Mouse (Mus musculus): Measurements from ENCODE around the gene Cycs. TPM values are rescaled to one million over a fixed set of nuclear protein-coding genes. Genes with fewer than 3 reads are reported as not detected.
A peak's percentile ranks its signal among the peaks of the same experiment; 100 is the strongest.

The Cycs gene
- polyA plus RNA-seq, 1 experiment from 2014 or later: 75.6 TPM

DNA sequence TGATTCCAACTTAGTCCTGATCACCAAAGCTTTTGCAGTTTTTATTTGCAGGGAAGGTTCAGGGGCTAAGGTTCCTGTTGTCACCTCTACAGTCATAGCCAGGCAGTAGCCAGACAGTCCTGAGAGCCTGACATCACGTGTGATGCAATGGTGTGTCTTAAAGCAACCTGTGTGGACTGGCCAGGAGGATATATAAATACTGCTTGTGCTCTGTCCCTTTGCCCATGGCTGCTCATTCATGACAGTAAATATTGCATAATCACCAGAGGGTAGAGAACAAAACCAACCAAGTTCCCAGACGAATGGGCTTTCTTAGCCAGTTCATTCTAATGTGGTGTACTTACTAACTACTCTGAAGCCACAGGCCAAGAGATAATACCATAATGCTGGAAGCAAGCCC lies 21.1 kb upstream of the Cycs start:
- H3K4me3 ChIP-seq (ENCODE audit: low read depth, low read length): no peak overlapping the region
- no peaks in the 10 kb centered on the region for H3K4me1 ChIP-seq (replicated peaks; ENCODE audit: control insufficient read depth, insufficient read depth, low read length)
- H3K4me2 ChIP-seq (replicated peaks; ENCODE audit: low read depth, low read length): no peak overlapping the region
- DNase-seq (ENCODE audit: low spot score) (no peak), ATAC-seq (ENCODE audit: low FRiP score) (no peak)
- H3K27ac ChIP-seq (ENCODE audit: low read depth, low read length): no peak overlapping the region
- no peak overlapping the region for H3K9ac ChIP-seq (ENCODE audit: low read depth, low read length)
- H3K36me3 ChIP-seq (ENCODE audit: control insufficient read depth, insufficient read depth, low read length): no peaks in the 10 kb centered on the region
- H3K27me3 ChIP-seq (ENCODE audit: control insufficient read depth, insufficient read depth, low read length): no peaks in the 10 kb centered on the region
- no peaks in the 10 kb centered on the region for H3K9me3 ChIP-seq (ENCODE audit: control insufficient read depth, low read length)
- WGBS: 82% methylated on average over 2 of the region's 2 CpGs

GRCm38 (mm10) chr6:50586316-50586715 lies 20.0 kb upstream of the Cycs start:
- 87% methylated on average over 5 of the region's 5 CpGs for WGBS
- no peaks in the 10 kb centered on the region for H3K36me3 ChIP-seq (ENCODE audit: control insufficient read depth, insufficient read depth, low read length)
- H3K27ac ChIP-seq (ENCODE audit: low read depth, low read length): no peak overlapping the region
- no peaks in the 10 kb centered on the region for H3K4me1 ChIP-seq (replicated peaks; ENCODE audit: control insufficient read depth, insufficient read depth, low read length)
- no peaks in the 10 kb centered on the region for H3K27me3 ChIP-seq (ENCODE audit: control insufficient read depth, insufficient read depth, low read length)
- H3K9ac ChIP-seq (ENCODE audit: low read depth, low read length): no peak overlapping the region
- no peak for ATAC-seq (ENCODE audit: low FRiP score)
- no peak overlapping the region for H3K4me3 ChIP-seq (ENCODE audit: low read depth, low read length)
- no peaks in the 10 kb centered on the region for H3K9me3 ChIP-seq (ENCODE audit: control insufficient read depth, low read length)
- H3K4me2 ChIP-seq (replicated peaks; ENCODE audit: low read depth, low read length): no peak overlapping the region
- no peak for DNase-seq (ENCODE audit: low spot score)

DNA sequence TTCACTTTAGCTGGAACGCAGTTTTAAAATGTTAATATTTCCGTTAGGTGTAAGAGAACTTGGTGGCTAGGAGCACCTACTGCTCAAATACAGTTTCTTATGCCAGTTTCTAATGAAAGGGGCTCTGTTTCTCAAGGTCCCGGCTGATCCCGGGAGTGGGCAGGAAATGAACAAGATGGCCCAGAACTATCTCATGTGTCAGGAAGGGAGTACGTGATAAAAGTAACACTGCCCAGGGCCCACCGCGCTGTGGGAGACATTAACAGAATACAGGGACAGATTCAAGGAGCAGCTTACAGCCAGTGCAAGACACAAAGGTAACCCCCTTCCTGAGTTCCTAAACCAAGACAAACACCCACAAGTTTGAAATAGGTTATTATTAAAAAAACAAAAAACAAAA lies 19.4 kb upstream of the Cycs start:
- no peaks in the 10 kb centered on the region for H3K36me3 ChIP-seq (ENCODE audit: control insufficient read depth, insufficient read depth, low read length)
- no peak overlapping the region for H3K4me2 ChIP-seq (replicated peaks; ENCODE audit: low read depth, low read length)
- H3K9me3 ChIP-seq (ENCODE audit: control insufficient read depth, low read length): no peaks in the 10 kb centered on the region
- no peak for ATAC-seq (ENCODE audit: low FRiP score)
- H3K27ac ChIP-seq (ENCODE audit: low read depth, low read length): no peak overlapping the region
- 87% methylated on average over 7 of the region's 7 CpGs for WGBS
- no peak overlapping the region for H3K9ac ChIP-seq (ENCODE audit: low read depth, low read length)
- DNase-seq (ENCODE audit: low spot score): no peak
- H3K27me3 ChIP-seq (ENCODE audit: control insufficient read depth, insufficient read depth, low read length): no peaks in the 10 kb centered on the region
- no peaks in the 10 kb centered on the region for H3K4me1 ChIP-seq (replicated peaks; ENCODE audit: control insufficient read depth, insufficient read depth, low read length)
- H3K4me3 ChIP-seq (ENCODE audit: low read depth, low read length): no peak overlapping the region

- no peak for DNase-seq (ENCODE audit: low spot score)
- Histone ChIP-seq H3K27ac (ENCODE audit: low read depth, low read length) (no peak overlapping the region), H3K9ac (ENCODE audit: low read depth, low read length) (no peak overlapping the region), H3K9me3 (ENCODE audit: control insufficient read depth, low read length) (no peaks in the 10 kb centered on the region), H3K4me3 (ENCODE audit: low read depth, low read length) (no peak overlapping the region), H3K4me1 (replicated peaks; ENCODE audit: control insufficient read depth, insufficient read depth, low read length) (no peaks in the 10 kb centered on the region), H3K36me3 (ENCODE audit: control insufficient read depth, insufficient read depth, low read length) (no peaks in the 10 kb centered on the region), H3K27me3 (ENCODE audit: control insufficient read depth, insufficient read depth, low read length) (no peaks in the 10 kb centered on the region), H3K4me2 (replicated peaks; ENCODE audit: low read depth, low read length) (no peak overlapping the region)
- ATAC-seq (ENCODE audit: low FRiP score): no peak
- WGBS: 100% methylated on average over 1 of the region's 1 CpGs
These were observed 5.3 kb upstream of the Cycs start for GRCm38 (mm10) chr6:50571661-50572060.

DNA sequence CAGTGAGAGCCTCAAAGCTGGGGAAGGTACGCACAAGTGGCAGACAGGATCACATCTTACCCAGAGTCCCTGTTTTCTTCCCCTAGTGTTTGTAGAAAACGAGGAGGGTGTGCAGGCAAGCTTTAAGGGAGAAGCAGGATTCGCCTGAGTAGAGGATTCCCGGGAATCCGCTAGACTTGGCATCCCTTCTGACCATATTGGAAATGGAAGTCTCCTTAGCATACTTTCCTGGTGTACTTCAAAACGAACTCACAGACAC lies 588 bp upstream of the Cycs start:
- WGBS: 22% methylated on average over 6 of the region's 6 CpGs
- Histone ChIP-seq H3K4me3 (ENCODE audit: low read depth, low read length) (peak overlapping the region; percentile 66), H3K4me1 (replicated peaks; ENCODE audit: control insufficient read depth, insufficient read depth, low read length) (no peaks in the 10 kb centered on the region), H3K9me3 (ENCODE audit: control insufficient read depth, low read length) (no peaks in the 10 kb centered on the region), H3K4me2 (replicated peaks; ENCODE audit: low read depth, low read length) (peak overlapping the region; percentile 80), H3K27me3 (ENCODE audit: control insufficient read depth, insufficient read depth, low read length) (no peaks in the 10 kb centered on the region), H3K9ac (ENCODE audit: low read depth, low read length) (peak overlapping the region; percentile 91), H3K27ac (ENCODE audit: low read depth, low read length) (peak overlapping the region; percentile 79), H3K36me3 (ENCODE audit: control insufficient read depth, insufficient read depth, low read length) (no peaks in the 10 kb centered on the region)
- ATAC-seq (ENCODE audit: low FRiP score) (no peak), DNase-seq (ENCODE audit: low spot score) (no peak)

GRCm38 (mm10) chr6:50563651-50564050 lies 2.7 kb downstream of the Cycs start:
- Histone ChIP-seq H3K4me1 (replicated peaks; ENCODE audit: control insufficient read depth, insufficient read depth, low read length) (no peaks in the 10 kb centered on the region), H3K9ac (ENCODE audit: low read depth, low read length) (no peak overlapping the region), H3K4me3 (ENCODE audit: low read depth, low read length) (no peak overlapping the region), H3K27ac (ENCODE audit: low read depth, low read length) (no peak overlapping the region), H3K4me2 (replicated peaks; ENCODE audit: low read depth, low read length) (no peak overlapping the region), H3K27me3 (ENCODE audit: control insufficient read depth, insufficient read depth, low read length) (no peaks in the 10 kb centered on the region), H3K9me3 (ENCODE audit: control insufficient read depth, low read length) (no peaks in the 10 kb centered on the region), H3K36me3 (ENCODE audit: control insufficient read depth, insufficient read depth, low read length) (no peaks in the 10 kb centered on the region)
- ATAC-seq (ENCODE audit: low FRiP score): no peak
- DNase-seq (ENCODE audit: low spot score): no peak
- 94% methylated on average over 3 of the region's 3 CpGs for WGBS

GRCm38 (mm10) chr6:50562421-50562820 lies 3.9 kb downstream of the Cycs start:
- Histone ChIP-seq H3K27ac (ENCODE audit: low read depth, low read length) (no peak overlapping the region), H3K4me2 (replicated peaks; ENCODE audit: low read depth, low read length) (no peak overlapping the region), H3K27me3 (ENCODE audit: control insufficient read depth, insufficient read depth, low read length) (no peaks in the 10 kb centered on the region), H3K36me3 (ENCODE audit: control insufficient read depth, insufficient read depth, low read length) (no peaks in the 10 kb centered on the region), H3K4me3 (ENCODE audit: low read depth, low read length) (no peak overlapping the region), H3K9ac (ENCODE audit: low read depth, low read length) (no peak overlapping the region), H3K9me3 (ENCODE audit: control insufficient read depth, low read length) (no peaks in the 10 kb centered on the region), H3K4me1 (replicated peaks; ENCODE audit: control insufficient read depth, insufficient read depth, low read length) (no peaks in the 10 kb centered on the region)
- no peak for DNase-seq (ENCODE audit: low spot score)
- 93% methylated on average over 4 of the region's 4 CpGs for WGBS
- no peak for ATAC-seq (ENCODE audit: low FRiP score)

- H3K4me1 ChIP-seq (replicated peaks; ENCODE audit: control insufficient read depth, insufficient read depth, low read length): no peaks in the 10 kb centered on the region
- H3K27me3 ChIP-seq (ENCODE audit: control insufficient read depth, insufficient read depth, low read length): no peaks in the 10 kb centered on the region
- H3K9ac ChIP-seq (ENCODE audit: low read depth, low read length): no peak overlapping the region
- no peak for ATAC-seq (ENCODE audit: low FRiP score)
- H3K9me3 ChIP-seq (ENCODE audit: control insufficient read depth, low read length): no peaks in the 10 kb centered on the region
- H3K4me2 ChIP-seq (replicated peaks; ENCODE audit: low read depth, low read length): no peak overlapping the region
- DNase-seq (ENCODE audit: low spot score): no peak
- H3K27ac ChIP-seq (ENCODE audit: low read depth, low read length): no peak overlapping the region
- no peak overlapping the region for H3K4me3 ChIP-seq (ENCODE audit: low read depth, low read length)
- no peaks in the 10 kb centered on the region for H3K36me3 ChIP-seq (ENCODE audit: control insufficient read depth, insufficient read depth, low read length)
- WGBS: 95% methylated on average over 1 of the region's 1 CpGs
These were observed 5.6 kb downstream of the Cycs start for GRCm38 (mm10) chr6:50560776-50561175.

DNA sequence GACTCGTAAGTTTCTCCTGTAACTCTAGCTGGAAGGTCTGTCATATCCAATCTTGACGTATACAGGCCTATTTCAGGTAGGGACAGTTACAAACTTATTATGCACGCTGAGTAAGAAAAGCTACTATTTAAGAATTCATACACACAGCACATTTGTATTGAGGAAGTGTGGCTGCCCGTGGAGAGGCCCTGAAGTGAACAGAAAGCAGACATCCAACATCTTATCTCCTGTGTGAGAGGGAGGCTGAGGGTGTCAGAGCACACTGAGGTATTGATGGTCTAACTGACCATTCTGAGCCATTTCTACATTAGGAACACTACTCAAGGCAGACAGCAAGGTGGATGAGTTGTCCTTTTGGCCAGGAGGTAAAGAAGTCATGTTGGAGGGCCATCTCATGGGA lies 7.5 kb downstream of the Cycs start:
- Histone ChIP-seq H3K9ac (ENCODE audit: low read depth, low read length) (no peak overlapping the region), H3K4me2 (replicated peaks; ENCODE audit: low read depth, low read length) (no peak overlapping the region), H3K4me3 (ENCODE audit: low read depth, low read length) (no peak overlapping the region), H3K4me1 (replicated peaks; ENCODE audit: control insufficient read depth, insufficient read depth, low read length) (no peaks in the 10 kb centered on the region), H3K27me3 (ENCODE audit: control insufficient read depth, insufficient read depth, low read length) (no peaks in the 10 kb centered on the region), H3K27ac (ENCODE audit: low read depth, low read length) (no peak overlapping the region), H3K36me3 (ENCODE audit: control insufficient read depth, insufficient read depth, low read length) (no peaks in the 10 kb centered on the region), H3K9me3 (ENCODE audit: control insufficient read depth, low read length) (no peaks in the 10 kb centered on the region)
- ATAC-seq (ENCODE audit: low FRiP score) (no peak), DNase-seq (ENCODE audit: low spot score) (no peak)
- WGBS: 90% methylated on average over 4 of the region's 4 CpGs
